In genomic region chr9:120690961-120691941, GRCm38 (mm10) we compare ENCODE assay signal across 8 mouse cellular contexts.
DNase-seq lines count a peak whose midpoint lies in the region; ATAC-seq and TF ChIP-seq lines count a peak whose summit lies in the region.

No protein-coding gene starts in this region.

- DNase-seq in B cell, adult 2 months: peak; percentile 2
- DNase-seq in brain, embryonic 18.5 days (ENCODE audit: low read depth, low spot score): peak; percentile 72
- DNase-seq in forebrain, embryonic 10.5 days (ENCODE audit: extremely low spot score, low spot score): peak; percentile 95
- DNase-seq in liver, adult 2 months (ENCODE audit: extremely low read depth, low read depth, low spot score): peak; percentile 20

- peak overlapping the region; percentile 47; the same call in 1 of the 2 replicates for H3K9ac ChIP-seq in heart, embryonic 12.5 days
- peak overlapping the region; percentile 34; the same call in 1 of the 2 replicates for H3K9ac ChIP-seq in kidney, embryonic 14.5 days (ENCODE audit: low read depth, low read length)
- no peak overlapping the region for H3K9ac ChIP-seq in liver, adult 2 months (ENCODE audit: low read depth, low read length)
- H3K9ac ChIP-seq in stomach, embryonic 15.5 days: no peak overlapping the region

- peaks cover 16% of the 10 kb centered on the region for H3K27me3 ChIP-seq in forebrain, embryonic 10.5 days (ENCODE audit: poor library complexity, severe bottlenecking)
- peaks cover 6% of the 10 kb centered on the region; the same call in 1 of the 2 replicates for H3K27me3 ChIP-seq in heart, embryonic 12.5 days (replicated peaks)
- no peaks in the 10 kb centered on the region for H3K27me3 ChIP-seq in kidney, embryonic 14.5 days (ENCODE audit: control insufficient read depth, insufficient read depth, low read length)
- H3K27me3 ChIP-seq in liver, adult 2 months (ENCODE audit: control insufficient read depth, insufficient read depth, low read length): no peaks in the 10 kb centered on the region
- H3K27me3 ChIP-seq in myocyte (ENCODE audit: control insufficient read depth, insufficient read depth, insufficient read length): no peaks in the 10 kb centered on the region
- no peaks in the 10 kb centered on the region for H3K27me3 ChIP-seq in stomach, embryonic 15.5 days (replicated peaks)

- peak overlapping the region; percentile 90 for H3K27ac ChIP-seq in forebrain, embryonic 10.5 days
- peak overlapping the region; percentile 84 for H3K27ac ChIP-seq in heart, embryonic 12.5 days (ENCODE audit: poor library complexity, severe bottlenecking)
- peak overlapping the region; percentile 96 for H3K27ac ChIP-seq in kidney, embryonic 14.5 days (ENCODE audit: low read depth, low read length)
- H3K27ac ChIP-seq in liver, adult 2 months (replicated peaks; ENCODE audit: insufficient read depth, low read depth, low read length): peak overlapping the region; percentile 1
- H3K27ac ChIP-seq in stomach, embryonic 15.5 days: peak overlapping the region; percentile 94

- 3% methylated on average over 30 of the region's 30 CpGs for WGBS in forebrain, embryonic 10.5 days
- WGBS in heart, embryonic 12.5 days: 4% methylated on average over 30 of the region's 30 CpGs
- WGBS in kidney, embryonic 14.5 days: 3% methylated on average over 30 of the region's 30 CpGs
- 26% methylated on average over 30 of the region's 30 CpGs for WGBS in liver, adult 2 months
- 3% methylated on average over 30 of the region's 30 CpGs for WGBS in stomach, embryonic 15.5 days

- no peak for TF ChIP-seq POLR2A in liver, adult 2 months (IDR thresholded peaks at IDR 0.05; ENCODE audit: extremely low read depth, insufficient read depth, low read length)
- peak; percentile 59 for TF ChIP-seq POLR2A in myocyte (IDR thresholded peaks at IDR 0.05; ENCODE audit: insufficient read length, low read depth)

- no peaks in the 10 kb centered on the region for H3K79me2 ChIP-seq in liver, adult 2 months (ENCODE audit: control insufficient read depth, insufficient read depth, low read length)
- no peaks in the 10 kb centered on the region for H3K79me2 ChIP-seq in myocyte (ENCODE audit: control insufficient read depth, insufficient read depth)

- peak; percentile 41 for TF ChIP-seq CTCF in liver, adult 2 months (IDR thresholded peaks at IDR 0.05; ENCODE audit: low read depth, low read length)

- ATAC-seq in heart, embryonic 12.5 days (ENCODE audit: insufficient number of reproducible peaks, low FRiP score): peak; percentile 90
- peak; percentile 95 for ATAC-seq in kidney, embryonic 14.5 days (ENCODE audit: low FRiP score, low TSS enrichment)
- peak; percentile 85 for ATAC-seq in stomach, embryonic 15.5 days (ENCODE audit: insufficient read depth, low FRiP score, low read depth)

- no peak overlapping the region for H3ac ChIP-seq in myocyte (ENCODE audit: control insufficient read depth, insufficient read length)

- peak overlapping the region; percentile 38 for H3K4me3 ChIP-seq in forebrain, embryonic 10.5 days
- peak overlapping the region; percentile 37 for H3K4me3 ChIP-seq in heart, embryonic 12.5 days
- peak overlapping the region; percentile 21; the same call in 1 of the 2 replicates for H3K4me3 ChIP-seq in kidney, embryonic 14.5 days (ENCODE audit: low read length)
- H3K4me3 ChIP-seq in liver, adult 2 months (ENCODE audit: insufficient read depth, low read depth, low read length): no peak overlapping the region
- peak overlapping the region; percentile 2 for H3K4me3 ChIP-seq in myocyte
- peak overlapping the region; percentile 27 for H3K4me3 ChIP-seq in stomach, embryonic 15.5 days (replicated peaks)

- H3K4me1 ChIP-seq in forebrain, embryonic 10.5 days: peaks cover 48% of the 10 kb centered on the region
- peaks cover 26% of the 10 kb centered on the region for H3K4me1 ChIP-seq in heart, embryonic 12.5 days (replicated peaks)
- peaks cover 36% of the 10 kb centered on the region for H3K4me1 ChIP-seq in kidney, embryonic 14.5 days (ENCODE audit: control insufficient read depth, insufficient read depth, low read length)
- H3K4me1 ChIP-seq in liver, adult 2 months (ENCODE audit: control insufficient read depth, insufficient read depth, low read length): no peaks in the 10 kb centered on the region
- peaks cover 28% of the 10 kb centered on the region for H3K4me1 ChIP-seq in stomach, embryonic 15.5 days

- H3K36me3 ChIP-seq in forebrain, embryonic 10.5 days (replicated peaks): no peaks in the 10 kb centered on the region
- H3K36me3 ChIP-seq in heart, embryonic 12.5 days: no peaks in the 10 kb centered on the region
- no peaks in the 10 kb centered on the region for H3K36me3 ChIP-seq in kidney, embryonic 14.5 days (ENCODE audit: control insufficient read depth, insufficient read depth, low read length)
- H3K36me3 ChIP-seq in liver, adult 2 months (ENCODE audit: control insufficient read depth, insufficient read depth, low read length): no peaks in the 10 kb centered on the region
- H3K36me3 ChIP-seq in myocyte (ENCODE audit: control insufficient read depth, insufficient read depth): no peaks in the 10 kb centered on the region
- no peaks in the 10 kb centered on the region for H3K36me3 ChIP-seq in stomach, embryonic 15.5 days

- H3K4me2 ChIP-seq in heart, embryonic 12.5 days: peak overlapping the region; percentile 72
- peak overlapping the region; percentile 42 for H3K4me2 ChIP-seq in kidney, embryonic 14.5 days (replicated peaks; ENCODE audit: low read depth, low read length)
- peak overlapping the region; percentile 71 for H3K4me2 ChIP-seq in myocyte (ENCODE audit: low read depth)
- peak overlapping the region; percentile 54 for H3K4me2 ChIP-seq in stomach, embryonic 15.5 days

- no peaks in the 10 kb centered on the region for H3K9me3 ChIP-seq in forebrain, embryonic 10.5 days
- H3K9me3 ChIP-seq in heart, embryonic 12.5 days (replicated peaks): no peaks in the 10 kb centered on the region
- no peaks in the 10 kb centered on the region for H3K9me3 ChIP-seq in kidney, embryonic 14.5 days (ENCODE audit: control insufficient read depth, low read length)
- H3K9me3 ChIP-seq in stomach, embryonic 15.5 days: no peaks in the 10 kb centered on the region

TF ChIP-seq in myocyte, 11 proteins besides CTCF, POLR2A, EP300 and RAD21:
- no peak for TF ChIP-seq TCF12 (IDR thresholded peaks at IDR 0.05; ENCODE audit: insufficient read depth, poor library complexity, severe bottlenecking)
- TF ChIP-seq SRF (IDR thresholded peaks at IDR 0.05; ENCODE audit: control insufficient read depth, insufficient read length, low read depth): no peak
- peak in 2 of 3 experiments; percentile 25 to 52 for TF ChIP-seq MYOG (IDR thresholded peaks at IDR 0.05; ENCODE audit: control insufficient read depth in 1 of 3, insufficient read depth in 1 of 3, insufficient read length in 2 of 3, low read depth in 2 of 3)
- TF ChIP-seq CEBPB (IDR thresholded peaks at IDR 0.05; ENCODE audit: insufficient read depth, poor library complexity, severe bottlenecking): no peak
- TF ChIP-seq POLR2AphosphoS2 (IDR thresholded peaks at IDR 0.05; ENCODE audit: insufficient read length, low read depth): peak; percentile 30
- TF ChIP-seq MYOD1 (IDR thresholded peaks at IDR 0.05; ENCODE audit: control insufficient read depth in 1 of 3, insufficient read length in 2 of 3, low read depth in 2 of 3): peak in 2 of 3 experiments; percentile 53 to 81
- TF ChIP-seq MAX (IDR thresholded peaks at IDR 0.05; ENCODE audit: low read depth): no peak

Comparison
In these comparisons a context has a peak if more than half of its experiments do, and no peak if none do; other contexts are left out.
1. DNase-seq: peak in every context shown above with its lines; median percentile 95 in forebrain, embryonic 10.5 days; 72 in brain, embryonic 18.5 days; 20 in liver, adult 2 months; 2 in B cell, adult 2 months.
2. H3K27ac ChIP-seq: peak in every context shown above with its lines; median percentile 96 in kidney, embryonic 14.5 days; 94 in stomach, embryonic 15.5 days; 90 in forebrain, embryonic 10.5 days; 84 in heart, embryonic 12.5 days; 1 in liver, adult 2 months.
3. H3K9ac ChIP-seq: peak in heart, embryonic 12.5 days (single experiment) and kidney, embryonic 14.5 days (single experiment); none in liver, adult 2 months (single experiment) and stomach, embryonic 15.5 days (single experiment).
4. Peak in every context shown above with its lines, with median percentiles within 50 percentile points of each other: ATAC-seq and H3K4me2 ChIP-seq.